Mouse (Mus musculus): ENCODE results near the gene Appl2. TPM values are rescaled to one million over a fixed set of nuclear protein-coding genes. Genes with fewer than 3 reads are reported as not detected.

Gene Appl2
- polyA plus RNA-seq, 1 experiment from 2014 or later, result 29.9 TPM

DNA sequence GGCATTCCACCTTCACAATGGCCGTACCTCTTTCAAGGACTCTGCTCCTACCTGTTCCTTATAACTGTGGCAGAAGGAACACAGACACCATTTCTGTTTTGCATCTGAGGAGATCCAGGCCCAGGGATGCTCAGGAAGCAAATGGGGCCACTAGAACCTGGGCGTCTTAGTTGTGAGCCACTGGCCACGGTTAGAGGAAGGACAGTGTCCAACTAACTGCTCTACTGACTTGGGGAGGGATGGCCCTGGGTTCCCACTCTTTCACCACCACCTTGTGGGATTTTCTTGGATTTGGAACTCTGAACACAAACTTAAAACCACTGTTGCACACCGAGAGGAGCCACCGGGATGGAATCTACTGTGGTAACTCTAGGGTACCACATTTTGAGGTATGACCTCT, 36.7 kb downstream of the Appl2 start:
- 92% methylated on average over 5 of the region's 5 CpGs for WGBS
- Histone ChIP-seq H3K4me3 (ENCODE audit: low read depth, low read length) (no peak overlapping the region), H3K9ac (ENCODE audit: low read depth, low read length) (no peak overlapping the region), H3K27me3 (replicated peaks; ENCODE audit: control insufficient read depth, insufficient read depth, low read length) (no peaks in the 10 kb centered on the region), H3K4me2 (no peak overlapping the region), H3K9me3 (ENCODE audit: control insufficient read depth, low read length) (no peaks in the 10 kb centered on the region), H3K4me1 (replicated peaks; ENCODE audit: control insufficient read depth, insufficient read depth, low read length) (no peaks in the 10 kb centered on the region), H3K36me3 (ENCODE audit: control insufficient read depth, insufficient read depth, low read length) (peaks cover 5% of the 10 kb centered on the region; the same call in 1 of the 2 replicates), H3K27ac (ENCODE audit: low read depth, low read length) (no peak overlapping the region)
- DNase-seq (ENCODE audit: low spot score) (no peak), ATAC-seq (replicated peaks; ENCODE audit: low FRiP score) (no peak)

DNA sequence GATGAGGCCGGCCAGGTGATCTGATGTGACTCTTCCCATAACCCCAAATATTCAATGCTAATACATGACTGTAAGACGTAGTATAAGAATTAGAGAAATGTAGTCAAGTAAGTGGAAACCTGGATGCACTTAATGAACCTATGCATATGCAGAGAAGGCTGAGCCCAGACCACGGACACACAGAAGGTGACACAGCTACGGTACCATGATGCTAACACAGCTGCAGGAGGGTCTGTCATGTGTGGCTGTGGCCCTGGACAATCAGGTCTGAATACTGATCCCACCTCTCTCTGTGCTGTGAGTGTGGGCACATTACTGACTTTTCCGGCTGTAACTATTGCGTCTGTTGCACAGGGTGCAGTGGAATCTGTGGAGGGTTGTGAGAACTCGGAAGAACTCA, 38.0 kb downstream of the Appl2 start:
- H3K36me3 ChIP-seq (ENCODE audit: control insufficient read depth, insufficient read depth, low read length), result peaks cover 6% of the 10 kb centered on the region; the same call in 1 of the 2 replicates
- no peak overlapping the region for H3K27ac ChIP-seq (ENCODE audit: low read depth, low read length)
- ATAC-seq (replicated peaks; ENCODE audit: low FRiP score) (no peak), DNase-seq (ENCODE audit: low spot score) (no peak)
- H3K9ac ChIP-seq (ENCODE audit: low read depth, low read length), result no peak overlapping the region
- no peaks in the 10 kb centered on the region for H3K4me1 ChIP-seq (replicated peaks; ENCODE audit: control insufficient read depth, insufficient read depth, low read length)
- H3K9me3 ChIP-seq (ENCODE audit: control insufficient read depth, low read length), result no peaks in the 10 kb centered on the region
- no peaks in the 10 kb centered on the region for H3K27me3 ChIP-seq (replicated peaks; ENCODE audit: control insufficient read depth, insufficient read depth, low read length)
- 92% methylated on average over 7 of the region's 7 CpGs for WGBS
- H3K4me2 ChIP-seq, result no peak overlapping the region
- H3K4me3 ChIP-seq (ENCODE audit: low read depth, low read length), result no peak overlapping the region

DNA sequence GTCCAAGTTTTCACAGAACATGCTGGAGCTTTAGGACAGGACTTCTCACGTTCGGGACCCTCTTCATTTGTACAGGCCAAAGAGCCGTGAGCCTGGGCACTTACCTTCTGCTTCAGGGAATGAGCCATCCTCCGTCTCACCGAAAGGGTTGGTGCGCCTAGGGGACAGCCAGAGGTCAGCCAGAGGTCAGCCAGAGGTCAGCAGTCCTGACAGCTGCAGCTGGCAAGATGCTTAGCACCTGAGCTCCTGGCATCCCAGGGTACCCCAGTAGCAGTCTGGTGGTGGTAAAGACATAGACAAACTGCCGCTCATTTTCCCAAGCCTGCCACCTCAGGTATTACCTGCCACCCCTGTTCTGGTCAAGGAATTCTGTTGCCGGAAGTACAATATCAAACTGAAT, 39.9 kb downstream of the Appl2 start:
- DNase-seq (ENCODE audit: low spot score) (no peak), ATAC-seq (replicated peaks; ENCODE audit: low FRiP score) (no peak)
- Histone ChIP-seq H3K4me2 (no peak overlapping the region), H3K27me3 (replicated peaks; ENCODE audit: control insufficient read depth, insufficient read depth, low read length) (no peaks in the 10 kb centered on the region), H3K9ac (ENCODE audit: low read depth, low read length) (no peak overlapping the region), H3K9me3 (ENCODE audit: control insufficient read depth, low read length) (no peaks in the 10 kb centered on the region), H3K4me1 (replicated peaks; ENCODE audit: control insufficient read depth, insufficient read depth, low read length) (no peaks in the 10 kb centered on the region), H3K27ac (ENCODE audit: low read depth, low read length) (no peak overlapping the region), H3K36me3 (ENCODE audit: control insufficient read depth, insufficient read depth, low read length) (peaks cover 11% of the 10 kb centered on the region; the same call in 1 of the 2 replicates), H3K4me3 (ENCODE audit: low read depth, low read length) (no peak overlapping the region)
- WGBS, result 87% methylated on average over 8 of the region's 8 CpGs

DNA sequence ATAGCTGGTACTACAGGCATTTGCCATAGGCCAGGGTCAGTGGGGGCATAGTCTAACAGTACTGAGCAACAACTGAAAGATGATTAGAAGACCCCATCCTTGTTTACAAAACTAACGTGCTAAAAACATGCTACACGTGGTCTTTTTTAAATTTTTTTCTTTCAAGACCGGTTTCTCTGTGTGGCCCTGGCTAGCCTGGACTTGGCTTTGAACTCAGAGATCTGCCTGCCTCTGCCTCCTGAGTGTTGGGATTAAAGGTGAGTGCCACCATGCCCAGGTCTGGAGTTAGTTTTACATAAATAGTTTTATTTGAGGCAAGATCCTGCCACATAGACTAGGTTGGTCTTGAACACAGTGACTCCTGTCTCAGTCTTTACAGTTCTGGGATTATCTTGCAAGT, 41.4 kb downstream of the Appl2 start:
- no peak overlapping the region for H3K4me2 ChIP-seq
- no peak overlapping the region for H3K27ac ChIP-seq (ENCODE audit: low read depth, low read length)
- no peak overlapping the region for H3K9ac ChIP-seq (ENCODE audit: low read depth, low read length)
- no peak for DNase-seq (ENCODE audit: low spot score)
- no peaks in the 10 kb centered on the region for H3K27me3 ChIP-seq (replicated peaks; ENCODE audit: control insufficient read depth, insufficient read depth, low read length)
- no peak overlapping the region for H3K4me3 ChIP-seq (ENCODE audit: low read depth, low read length)
- peaks cover 8% of the 10 kb centered on the region; the same call in 1 of the 2 replicates for H3K36me3 ChIP-seq (ENCODE audit: control insufficient read depth, insufficient read depth, low read length)
- H3K9me3 ChIP-seq (ENCODE audit: control insufficient read depth, low read length), result no peaks in the 10 kb centered on the region
- ATAC-seq (replicated peaks; ENCODE audit: low FRiP score), result no peak
- no peaks in the 10 kb centered on the region for H3K4me1 ChIP-seq (replicated peaks; ENCODE audit: control insufficient read depth, insufficient read depth, low read length)
- WGBS, result 84% methylated on average over 3 of the region's 3 CpGs

DNA sequence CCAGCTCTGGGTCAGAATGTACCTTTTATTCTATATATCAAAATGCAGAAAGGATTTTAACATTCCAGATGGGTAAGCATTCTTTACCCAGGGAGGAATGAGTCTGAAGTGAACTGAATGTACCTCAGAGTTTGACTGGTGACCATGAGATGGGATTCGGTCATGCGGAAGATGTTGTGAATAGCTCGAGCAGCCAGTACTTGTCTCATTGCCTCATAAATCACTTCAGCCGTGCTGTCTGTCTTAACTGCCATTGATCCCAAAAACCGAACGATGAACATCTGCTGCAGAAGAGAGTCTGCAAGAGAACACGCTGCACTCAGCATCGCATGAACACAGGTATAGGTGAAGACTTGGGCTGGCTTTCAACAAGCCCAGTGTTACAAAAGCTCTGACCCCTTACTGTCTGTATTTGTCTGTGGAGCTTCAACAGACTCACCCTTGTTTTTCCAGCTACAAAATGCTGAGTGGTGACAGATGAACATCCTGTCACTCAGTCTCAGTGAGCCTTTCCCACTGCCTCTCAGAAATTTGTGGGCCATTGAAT, 42.8 kb downstream of the Appl2 start:
- no peaks in the 10 kb centered on the region for H3K27me3 ChIP-seq (replicated peaks; ENCODE audit: control insufficient read depth, insufficient read depth, low read length)
- no peak for ATAC-seq (replicated peaks; ENCODE audit: low FRiP score)
- no peak overlapping the region for H3K9ac ChIP-seq (ENCODE audit: low read depth, low read length)
- no peaks in the 10 kb centered on the region for H3K9me3 ChIP-seq (ENCODE audit: control insufficient read depth, low read length)
- no peak overlapping the region for H3K27ac ChIP-seq (ENCODE audit: low read depth, low read length)
- no peaks in the 10 kb centered on the region for H3K4me1 ChIP-seq (replicated peaks; ENCODE audit: control insufficient read depth, insufficient read depth, low read length)
- H3K36me3 ChIP-seq (ENCODE audit: control insufficient read depth, insufficient read depth, low read length), result peaks cover 14% of the 10 kb centered on the region; the same call in 1 of the 2 replicates
- WGBS, result 92% methylated on average over 8 of the region's 8 CpGs
- DNase-seq (ENCODE audit: low spot score), result peak; percentile 2
- no peak overlapping the region for H3K4me3 ChIP-seq (ENCODE audit: low read depth, low read length)
- H3K4me2 ChIP-seq, result no peak overlapping the region

DNA sequence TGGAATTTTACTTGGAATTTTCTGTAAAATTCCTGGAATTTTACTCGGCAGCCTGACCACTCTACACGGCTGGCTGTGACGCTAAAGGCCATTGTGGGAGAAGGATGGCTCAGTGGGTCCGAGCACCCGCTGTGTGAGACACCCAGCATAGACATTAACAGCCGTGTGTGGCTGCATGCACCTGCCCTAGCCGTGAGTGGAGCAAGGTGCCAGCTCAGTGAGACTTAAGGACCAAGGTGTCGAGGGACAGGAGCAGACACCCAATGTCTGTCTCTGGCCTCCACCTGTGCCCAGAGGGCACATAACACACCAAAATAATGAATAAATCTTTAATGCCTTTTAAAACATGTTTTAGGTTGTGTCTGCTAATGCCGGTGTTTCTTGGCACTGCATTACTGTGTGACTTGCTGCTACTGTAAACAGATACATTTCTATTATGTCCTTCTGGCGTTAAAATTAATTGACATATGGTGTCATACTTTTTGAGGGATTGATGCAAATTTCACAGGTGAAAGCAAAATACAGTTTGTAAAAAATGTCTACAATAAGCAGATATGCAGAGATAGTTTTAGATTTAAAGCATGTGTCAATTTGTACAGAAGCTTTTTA, 44.5 kb downstream of the Appl2 start:
- H3K9me3 ChIP-seq (ENCODE audit: control insufficient read depth, low read length), result no peaks in the 10 kb centered on the region
- H3K4me2 ChIP-seq, result no peak overlapping the region
- H3K36me3 ChIP-seq (ENCODE audit: control insufficient read depth, insufficient read depth, low read length), result peaks cover 19% of the 10 kb centered on the region
- H3K9ac ChIP-seq (ENCODE audit: low read depth, low read length), result no peak overlapping the region
- H3K27me3 ChIP-seq (replicated peaks; ENCODE audit: control insufficient read depth, insufficient read depth, low read length), result no peaks in the 10 kb centered on the region
- no peak for ATAC-seq (replicated peaks; ENCODE audit: low FRiP score)
- no peak for DNase-seq (ENCODE audit: low spot score)
- no peak overlapping the region for H3K4me3 ChIP-seq (ENCODE audit: low read depth, low read length)
- 95% methylated on average over 10 of the region's 10 CpGs for WGBS
- no peak overlapping the region for H3K27ac ChIP-seq (ENCODE audit: low read depth, low read length)
- H3K4me1 ChIP-seq (replicated peaks; ENCODE audit: control insufficient read depth, insufficient read depth, low read length), result no peaks in the 10 kb centered on the region

DNA sequence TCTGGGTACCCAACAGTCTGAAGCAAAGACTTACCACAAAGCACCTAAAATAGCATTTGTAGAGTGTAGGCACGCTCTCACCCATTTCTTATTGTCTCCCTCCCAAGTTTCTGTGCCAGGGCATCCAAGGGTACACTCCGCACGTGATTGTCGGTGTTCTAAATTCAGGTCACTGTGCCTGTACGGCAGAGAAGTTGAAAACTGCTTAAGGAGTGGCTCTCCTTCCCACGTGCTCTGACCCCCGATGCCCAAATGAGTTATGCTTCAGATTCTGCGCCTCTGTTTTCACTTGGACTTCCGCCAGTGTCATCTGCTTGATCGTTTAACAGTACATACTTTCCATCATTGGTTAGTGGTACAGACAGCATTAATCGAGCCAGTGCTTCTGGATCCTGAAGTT, 47.9 kb downstream of the Appl2 start:
- Histone ChIP-seq H3K4me3 (ENCODE audit: low read depth, low read length) (no peak overlapping the region), H3K4me2 (no peak overlapping the region), H3K9me3 (ENCODE audit: control insufficient read depth, low read length) (no peaks in the 10 kb centered on the region), H3K9ac (ENCODE audit: low read depth, low read length) (no peak overlapping the region), H3K4me1 (replicated peaks; ENCODE audit: control insufficient read depth, insufficient read depth, low read length) (no peaks in the 10 kb centered on the region), H3K27me3 (replicated peaks; ENCODE audit: control insufficient read depth, insufficient read depth, low read length) (no peaks in the 10 kb centered on the region), H3K27ac (ENCODE audit: low read depth, low read length) (no peak overlapping the region), H3K36me3 (ENCODE audit: control insufficient read depth, insufficient read depth, low read length) (peaks cover 19% of the 10 kb centered on the region)
- 92% methylated on average over 11 of the region's 11 CpGs for WGBS
- ATAC-seq (replicated peaks; ENCODE audit: low FRiP score) (no peak), DNase-seq (ENCODE audit: low spot score) (peak; percentile 1)

DNA sequence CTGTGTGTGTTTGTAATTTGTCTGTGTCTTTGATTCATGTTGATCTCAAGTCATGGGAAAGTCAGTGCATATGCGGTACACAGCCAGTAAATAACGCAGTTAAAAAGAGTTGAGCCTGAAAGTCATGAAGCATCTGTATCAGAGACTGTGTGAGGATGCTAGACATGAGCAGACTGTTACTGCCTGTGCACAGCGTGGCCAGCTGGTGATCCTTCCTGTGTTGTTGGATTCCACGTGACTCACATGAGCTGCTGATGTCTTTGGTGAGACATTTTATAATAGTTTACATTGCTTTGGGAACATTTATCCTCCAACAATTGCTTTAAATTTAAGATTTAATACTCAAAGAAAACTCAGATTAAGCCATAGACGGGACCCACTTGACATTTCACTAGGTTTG, 54.0 kb downstream of the Appl2 start:
- Histone ChIP-seq H3K4me3 (ENCODE audit: low read depth, low read length) (no peak overlapping the region), H3K27ac (ENCODE audit: low read depth, low read length) (no peak overlapping the region), H3K4me2 (no peak overlapping the region), H3K4me1 (replicated peaks; ENCODE audit: control insufficient read depth, insufficient read depth, low read length) (no peaks in the 10 kb centered on the region), H3K36me3 (ENCODE audit: control insufficient read depth, insufficient read depth, low read length) (peaks cover 31% of the 10 kb centered on the region), H3K27me3 (replicated peaks; ENCODE audit: control insufficient read depth, insufficient read depth, low read length) (no peaks in the 10 kb centered on the region), H3K9me3 (ENCODE audit: control insufficient read depth, low read length) (no peaks in the 10 kb centered on the region), H3K9ac (ENCODE audit: low read depth, low read length) (no peak overlapping the region)
- 90% methylated on average over 5 of the region's 5 CpGs for WGBS
- no peak for ATAC-seq (replicated peaks; ENCODE audit: low FRiP score)
- DNase-seq (ENCODE audit: low spot score), result no peak

DNA sequence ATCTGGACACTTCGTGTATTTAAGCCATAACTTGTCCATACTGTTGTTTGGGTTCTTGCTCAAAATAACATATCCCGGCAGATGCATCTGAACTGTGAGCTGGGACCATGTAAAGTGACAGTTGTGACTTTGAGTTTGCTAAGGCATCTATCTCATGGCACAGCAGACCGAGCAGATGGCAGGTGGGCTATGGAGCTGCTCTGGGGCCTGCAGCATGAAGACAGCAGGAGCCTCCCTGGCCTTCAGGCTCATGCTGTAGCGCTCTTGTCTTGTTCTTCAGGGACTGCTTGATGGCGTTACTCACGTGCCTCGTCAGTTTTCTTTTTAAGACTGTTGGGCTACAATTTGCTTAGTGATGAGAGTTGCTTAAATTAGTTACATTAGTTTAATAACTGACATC, 55.9 kb downstream of the Appl2 start:
- WGBS, result 91% methylated on average over 7 of the region's 7 CpGs

More for the DNA sequence above, 55.9 kb downstream of the Appl2 start:
- Histone ChIP-seq H3K4me2 (no peak overlapping the region), H3K4me3 (ENCODE audit: low read depth, low read length) (no peak overlapping the region), H3K9ac (ENCODE audit: low read depth, low read length) (no peak overlapping the region), H3K27ac (ENCODE audit: low read depth, low read length) (no peak overlapping the region), H3K9me3 (ENCODE audit: control insufficient read depth, low read length) (no peaks in the 10 kb centered on the region), H3K4me1 (replicated peaks; ENCODE audit: control insufficient read depth, insufficient read depth, low read length) (no peaks in the 10 kb centered on the region), H3K27me3 (replicated peaks; ENCODE audit: control insufficient read depth, insufficient read depth, low read length) (no peaks in the 10 kb centered on the region), H3K36me3 (ENCODE audit: control insufficient read depth, insufficient read depth, low read length) (peaks cover 40% of the 10 kb centered on the region)
- ATAC-seq (replicated peaks; ENCODE audit: low FRiP score) (no peak), DNase-seq (ENCODE audit: low spot score) (no peak)

All from liver, embryonic 11.5 days (tissue).